Mouse (Mus musculus) monocyte, adult 5-6 weeks (primary cell): ENCODE measurements around the gene Yipf3. TPM values are rescaled to one million over a fixed set of nuclear protein-coding genes. Genes with fewer than 3 reads are reported as not detected.
A peak's percentile ranks its signal among the peaks of the same experiment; 100 is the strongest.

Experiments used
- ATAC-seq: fragments of 153-309, 156-312 bp; replicated peaks from 2 replicates; pipeline ENCODE4 v1.8.0; 2017; ENCODE audit warnings: mild to moderate bottlenecking; ENCODE audit not compliant: low TSS enrichment, insufficient number of reproducible peaks, severe bottlenecking, poor library complexity, low FRiP score
- total RNA-seq: library from RNA; stranded (forward); fragments of 200-1000, 200-491, 200-594 nt; gene quantifications from 3 replicates; pipeline ENCODE4 v1.2.3, GENCODE M21; 2017

Yipf3 gene
- total RNA-seq, 1 experiment from 2014 or later = 85.4 TPM

DNA sequence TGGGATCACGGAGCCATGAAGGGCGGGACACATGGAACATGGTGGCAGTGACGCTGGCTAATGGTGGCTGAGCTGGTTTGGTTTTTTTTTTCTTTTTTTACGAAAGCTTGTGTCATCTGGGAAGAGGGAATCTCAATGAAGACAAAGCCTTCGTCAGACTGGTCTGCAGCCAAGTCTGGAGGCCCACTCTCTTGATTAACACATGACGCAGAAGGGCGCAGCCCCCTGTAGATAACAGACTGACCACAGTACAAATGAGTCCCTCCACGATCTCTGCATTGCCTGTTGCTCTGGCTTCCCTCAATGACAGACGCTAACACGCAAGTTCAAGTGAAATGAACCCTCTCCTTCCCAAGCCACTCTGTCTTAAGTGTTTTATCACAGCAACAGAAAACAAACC is 27.6 kb downstream of the Yipf3 start:
- no peak for ATAC-seq

DNA sequence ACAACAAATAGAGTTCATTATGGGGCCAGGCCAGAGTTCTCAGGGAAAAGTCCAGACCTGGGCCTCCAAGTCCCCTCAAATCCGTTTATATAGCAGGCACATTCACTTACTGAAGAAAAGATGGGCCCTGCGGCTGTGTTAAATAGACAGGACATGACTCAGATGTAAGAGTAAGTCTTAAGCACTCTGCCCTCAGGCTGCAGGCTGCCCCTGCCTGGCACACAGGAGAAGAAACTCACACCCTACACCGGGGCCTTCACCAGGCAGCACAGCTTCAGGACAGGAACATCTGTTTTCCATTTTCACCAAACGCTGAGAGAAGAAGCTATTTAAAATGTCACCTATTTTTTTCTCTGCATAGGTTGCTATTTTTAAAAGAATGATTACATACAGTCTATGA is 29.7 kb downstream of the Yipf3 start:
- no peak for ATAC-seq

DNA sequence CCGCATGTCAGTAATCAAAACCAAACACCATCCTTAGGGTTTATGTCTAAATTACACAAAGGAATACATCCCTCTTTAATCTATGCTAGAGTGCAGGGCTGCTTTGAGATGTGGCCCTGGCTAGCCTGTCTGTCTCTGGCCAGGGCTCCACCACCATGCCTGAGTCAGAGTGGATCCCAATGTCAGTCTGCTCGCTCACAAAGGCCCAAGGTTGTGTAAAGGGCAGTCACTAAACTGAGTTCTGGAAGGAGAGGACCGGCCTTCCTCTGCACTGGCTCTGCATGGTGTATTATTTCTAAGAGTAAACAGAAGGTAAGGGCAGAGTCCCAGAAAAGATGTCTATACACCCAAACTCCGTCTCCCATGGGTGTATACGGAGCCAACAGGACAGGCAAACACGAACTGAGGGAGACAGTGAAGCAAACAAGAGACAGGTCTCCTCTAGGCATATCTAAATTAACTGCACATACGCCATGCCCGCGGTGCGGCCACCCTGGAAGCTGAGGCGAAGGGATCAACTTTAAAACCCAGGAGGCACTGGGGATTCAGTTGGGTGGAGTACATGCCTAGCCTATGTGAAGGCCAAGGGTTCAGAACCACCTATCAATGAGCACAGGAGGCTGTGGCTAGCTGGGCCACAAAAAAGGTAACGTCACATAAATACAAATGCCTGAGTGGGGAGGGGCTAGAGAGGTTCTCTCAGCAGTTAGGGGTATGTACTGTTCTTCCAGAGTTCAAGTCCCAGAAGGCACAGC is 30.3 kb downstream of the Yipf3 start:
- no peak for ATAC-seq

DNA sequence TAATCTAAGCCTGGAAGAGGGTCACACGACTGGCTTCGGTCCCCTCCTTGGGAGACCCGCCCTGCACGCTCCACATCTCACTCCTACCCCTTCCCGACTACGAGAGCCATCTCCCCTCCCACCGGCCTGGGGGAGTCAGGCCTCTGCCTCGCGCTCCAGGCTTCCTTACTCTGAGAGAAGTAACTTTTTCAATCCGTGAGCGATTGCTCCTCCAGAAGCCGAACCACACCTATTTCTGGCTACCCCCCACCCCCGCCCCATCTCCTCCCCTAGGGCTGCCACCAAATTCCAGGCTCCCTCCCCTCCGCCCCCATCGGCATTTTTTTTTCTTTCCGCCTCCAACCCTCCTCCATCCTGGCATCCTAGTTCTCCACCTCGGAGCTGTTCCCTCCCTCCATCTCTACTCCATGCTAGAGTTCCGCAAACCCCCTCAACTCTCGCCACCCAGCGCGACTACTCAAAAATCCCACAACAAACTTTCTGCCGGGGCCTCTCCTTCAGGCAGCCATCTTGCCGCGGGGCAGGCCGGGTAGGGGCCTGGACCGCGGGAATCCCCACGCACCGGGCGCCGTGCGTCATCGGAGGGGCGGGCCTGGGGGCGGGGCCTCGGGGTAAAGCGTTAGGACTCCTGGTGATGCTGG is 34.7 kb downstream of the Yipf3 start, which contains the start of gene Tjap1:
Gene Tjap1, minus strand, starts transcription at position 544 of the 641 bp plus-strand sequence.
- peak; percentile 86 for ATAC-seq

DNA sequence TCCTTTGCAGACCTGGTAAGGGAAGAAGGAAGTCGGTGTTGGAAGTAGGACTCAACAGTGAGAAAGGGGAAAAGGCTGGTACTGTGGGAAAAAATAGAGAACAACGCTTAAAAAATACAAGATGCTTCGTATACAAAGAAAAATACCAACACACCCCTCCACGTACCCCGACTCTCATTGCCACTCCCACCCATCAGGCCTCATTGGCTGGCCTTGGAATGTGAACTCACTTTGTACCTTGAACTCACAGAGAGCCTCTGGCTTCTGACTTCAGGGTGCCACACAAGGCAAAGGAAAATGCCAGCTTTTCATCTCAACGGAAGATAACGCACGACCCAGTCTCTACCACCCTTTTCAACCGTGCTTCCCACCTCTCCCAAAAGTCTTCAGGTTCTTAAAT is 35.3 kb downstream of the Yipf3 start:
- ATAC-seq = no peak

DNA sequence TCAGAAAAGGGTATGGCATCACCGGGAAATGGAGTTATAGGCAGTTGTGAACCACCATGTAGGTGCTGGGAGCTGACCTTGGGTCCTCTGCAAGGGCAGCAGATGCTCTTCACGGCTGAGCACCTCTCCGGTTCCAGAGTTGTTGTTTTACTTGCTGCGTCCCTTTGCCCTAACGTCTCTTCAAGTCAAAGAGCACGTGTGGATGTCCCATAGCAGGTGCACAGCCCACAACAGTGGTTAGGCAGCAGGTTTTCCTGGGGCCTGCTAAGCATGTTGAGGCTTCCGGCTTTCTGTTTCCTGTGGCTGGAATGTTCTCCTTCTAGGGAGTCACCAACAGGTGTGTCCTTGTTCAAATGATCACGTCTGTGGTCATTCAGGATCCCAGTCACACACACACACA is 36.0 kb downstream of the Yipf3 start:
- no peak for ATAC-seq

DNA sequence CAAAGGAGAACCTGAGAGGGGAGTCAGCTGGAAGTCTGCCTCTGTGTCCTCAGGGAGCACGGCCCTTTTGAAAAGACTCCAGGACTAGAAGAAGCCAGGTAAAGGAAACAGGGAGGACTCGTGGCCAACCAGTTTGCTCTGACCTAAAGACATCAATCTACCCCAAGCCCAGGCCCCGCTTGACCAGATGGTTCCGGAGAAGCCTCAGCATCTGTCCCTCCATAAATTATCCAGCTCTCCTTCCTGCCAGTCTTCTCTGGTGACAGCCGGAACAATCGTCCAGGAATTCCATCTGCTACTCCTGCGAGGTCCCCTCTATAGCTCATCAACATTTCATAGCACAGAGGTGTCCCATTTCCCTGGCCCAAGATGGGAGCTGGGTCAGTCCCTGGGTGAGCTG is 36.8 kb downstream of the Yipf3 start:
- no peak for ATAC-seq

DNA sequence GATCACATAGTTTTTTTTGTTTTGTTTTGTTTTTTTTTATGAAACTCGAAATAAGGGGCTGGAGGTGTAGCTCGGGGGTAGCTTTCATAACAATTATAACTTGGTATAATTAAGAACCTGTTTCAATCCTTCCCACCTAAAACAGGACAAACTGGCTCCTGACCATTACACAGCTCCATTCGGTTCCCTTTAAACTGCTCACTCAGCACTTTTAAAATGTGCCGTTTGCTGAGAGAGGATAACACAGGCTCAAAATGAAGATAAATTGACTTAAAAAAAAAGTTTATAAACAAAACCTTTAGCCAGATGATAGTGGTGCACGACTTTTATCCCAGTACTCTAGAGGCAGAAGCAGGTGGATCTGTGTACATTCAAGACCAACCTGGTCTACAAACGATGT is 37.5 kb downstream of the Yipf3 start:
- ATAC-seq = no peak

DNA sequence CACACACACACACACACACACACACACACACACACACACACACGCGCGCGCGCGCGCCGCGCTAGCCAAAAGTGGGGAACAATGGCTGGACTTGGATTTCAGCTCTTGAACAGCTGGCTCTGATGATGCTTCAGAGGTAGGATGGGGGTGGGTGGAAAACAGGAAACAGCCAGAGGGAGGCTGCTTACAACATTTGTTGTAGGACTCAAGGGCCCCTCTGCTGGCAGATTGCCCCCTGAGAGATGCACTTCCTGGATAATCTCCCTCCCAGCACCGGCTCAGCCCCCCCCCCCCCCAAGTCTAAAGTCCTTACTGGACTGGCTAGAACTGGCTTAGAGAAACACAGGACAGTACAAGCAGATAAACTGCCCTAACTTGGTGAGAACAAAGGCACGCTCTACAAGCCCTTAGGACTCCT is 39.8 kb downstream of the Yipf3 start:
- ATAC-seq = no peak

DNA sequence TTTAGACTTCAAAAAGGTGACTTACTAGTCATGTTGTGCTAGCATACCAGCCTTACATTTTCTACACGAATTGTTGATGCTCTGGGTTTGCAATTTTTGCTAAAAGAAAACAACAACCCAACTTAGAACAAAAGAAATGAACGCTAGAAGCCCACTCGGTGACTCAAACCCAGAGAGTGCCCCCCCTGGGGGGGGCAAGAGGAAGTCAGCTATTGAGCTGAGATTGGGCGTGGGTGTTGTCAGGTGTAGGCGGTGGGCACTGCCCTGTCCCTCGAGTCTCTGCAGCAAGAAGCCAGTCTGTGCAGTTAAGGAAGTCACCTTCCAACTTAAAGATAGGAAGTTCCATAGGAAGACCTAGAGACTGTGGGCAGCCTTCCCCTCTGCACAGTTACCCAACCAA is 48.7 kb downstream of the Yipf3 start:
- no peak for ATAC-seq

DNA sequence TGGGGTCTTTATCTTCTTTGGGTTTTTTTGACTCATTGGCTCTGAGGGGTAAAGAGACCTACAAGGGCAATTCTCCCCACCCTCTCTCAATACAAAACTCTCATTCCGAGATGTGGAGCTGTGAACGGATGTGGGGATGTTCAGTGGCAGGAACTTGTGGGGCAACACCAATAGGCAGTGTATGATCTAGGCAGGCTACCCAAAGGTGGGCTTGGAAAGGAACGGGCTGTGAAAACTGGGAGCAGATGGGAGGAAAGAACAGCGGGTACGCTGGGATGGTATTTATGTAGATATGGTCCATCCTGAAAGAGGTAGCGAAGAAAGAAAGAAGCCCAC is 49.1 kb downstream of the Yipf3 start:
- ATAC-seq = no peak

DNA sequence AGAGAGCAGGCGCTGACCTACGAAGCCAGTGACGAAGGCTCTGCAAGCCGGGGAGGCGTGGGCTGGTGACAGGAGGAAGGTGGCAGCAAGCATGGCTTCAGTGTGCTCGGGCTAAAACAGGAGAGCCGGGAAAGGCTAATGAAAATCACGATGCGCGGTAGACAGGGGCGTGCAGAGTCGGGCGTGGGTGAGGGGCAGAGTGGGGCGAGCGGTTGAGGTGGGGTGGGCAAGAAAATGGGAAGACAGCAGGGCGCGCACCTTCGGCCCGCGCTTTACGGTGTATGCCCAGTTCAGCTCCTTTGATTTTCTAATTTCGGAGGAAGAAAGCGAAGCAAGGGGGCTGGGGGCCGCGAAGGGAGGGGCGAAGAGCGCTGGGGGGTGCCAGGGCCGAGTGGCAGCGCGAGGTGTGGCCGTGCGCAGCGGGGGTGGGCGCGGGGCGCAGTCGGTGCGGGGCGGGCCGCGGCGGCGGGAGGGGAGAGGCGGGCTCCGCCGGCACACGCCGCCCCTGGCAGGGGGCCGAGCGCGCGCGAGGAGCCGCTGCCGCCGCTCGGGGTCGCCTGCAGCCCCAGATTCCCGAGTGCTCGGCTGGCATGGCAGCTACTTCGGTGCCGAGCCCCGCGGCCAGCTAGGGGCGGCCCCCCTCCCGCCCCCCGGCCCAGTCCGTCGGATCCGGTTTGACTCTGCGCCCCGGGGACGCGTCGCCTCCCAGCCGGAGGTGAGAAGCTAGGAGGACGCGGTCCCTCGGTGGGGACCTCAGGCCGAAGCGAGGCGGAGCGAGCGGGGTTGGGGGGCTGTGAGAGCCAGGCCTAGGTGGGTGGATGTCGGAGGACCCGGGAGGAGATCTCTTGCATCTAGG is 49.7 kb downstream of the Yipf3 start, which contains the start of gene Dlk2:
Gene Dlk2, plus strand, starts transcription at position 58 of the 856 bp plus-strand sequence.
- ATAC-seq = no peak

DNA sequence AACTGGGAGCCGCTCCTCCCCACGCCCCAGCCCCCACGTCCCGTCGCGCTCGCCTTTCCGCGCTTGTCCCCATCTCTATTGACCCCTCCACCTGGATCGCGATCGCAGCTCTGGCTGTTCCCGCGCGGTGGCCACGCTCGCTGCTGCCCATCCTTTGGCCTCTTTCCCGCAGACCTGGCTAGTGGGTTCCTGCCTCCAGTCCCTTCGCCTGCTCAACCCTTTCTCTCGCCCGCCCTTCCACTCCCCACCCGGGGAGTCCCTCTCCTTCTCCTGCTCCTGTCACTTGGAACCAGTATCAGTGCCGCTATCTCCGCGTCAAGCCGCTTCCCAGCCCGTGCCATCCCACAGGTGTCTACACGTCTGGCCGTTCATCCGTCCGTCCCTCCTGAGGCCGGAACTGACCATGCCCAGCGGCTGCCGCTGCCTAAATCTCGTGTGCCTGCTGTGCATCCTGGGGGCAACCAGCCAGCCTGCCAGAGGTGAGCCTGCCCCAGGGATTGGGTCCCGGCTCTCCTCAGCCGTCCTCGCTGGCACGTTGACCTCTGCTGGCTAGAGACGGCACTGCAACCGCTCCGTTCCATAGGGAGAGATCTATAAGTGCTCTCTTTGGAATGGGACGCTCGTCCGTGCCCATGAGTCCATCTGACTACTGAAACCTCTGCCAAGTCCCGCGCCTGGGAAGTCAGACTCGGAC is 50.5 kb downstream of the Yipf3 start:
- peak; percentile 71 for ATAC-seq

DNA sequence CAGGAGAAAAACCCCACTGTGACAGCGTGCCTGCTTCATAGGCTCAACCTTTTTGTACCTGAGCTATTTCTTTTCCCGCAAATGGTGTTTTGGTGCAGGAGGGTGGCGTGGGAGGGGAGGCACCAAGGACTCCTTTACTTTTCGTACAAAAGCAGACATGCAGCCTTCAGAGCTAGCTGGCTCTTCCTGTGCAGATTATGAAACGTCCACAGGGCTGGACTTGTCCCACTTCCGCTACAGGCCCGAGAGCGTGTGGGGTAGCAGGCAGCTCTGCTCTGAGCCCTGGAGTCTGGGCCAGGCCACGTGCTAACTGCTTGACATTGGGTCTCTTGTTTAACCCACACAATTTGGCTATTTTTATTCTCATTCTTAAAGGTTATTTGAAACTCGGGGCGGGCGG is 54.0 kb downstream of the Yipf3 start:
- no peak for ATAC-seq

Other genes starting within 250 kb of the Yipf3 start
- 16.5 to 56.6 TPM (median 24.3 TPM) in 3 replicates for gene Vegfa, start 215.7 kb upstream of the Yipf3 start, total RNA-seq
- gene Mrps18a, start 137.1 kb upstream of the Yipf3 start, total RNA-seq = 32.5 to 38.0 TPM (median 35.9 TPM) in 3 replicates
- 1.5 TPM in 1 of 3 replicates, not detected in the others for gene Rsph9, start 103.9 kb upstream of the Yipf3 start, total RNA-seq
- gene Mad2l1bp, start 94.5 kb upstream of the Yipf3 start, total RNA-seq = 4.2 to 10.8 TPM (median 6.1 TPM) in 3 replicates
- 84.1 to 127 TPM (median 93.1 TPM) in 3 replicates for gene Gtpbp2, start 87.0 kb upstream of the Yipf3 start, total RNA-seq
- 7.5 to 15.6 TPM (median 7.7 TPM) in 3 replicates for gene Polh, start 45.4 kb upstream of the Yipf3 start, total RNA-seq
- gene Xpo5, start 45.3 kb upstream of the Yipf3 start, total RNA-seq = 20.3 to 29.2 TPM (median 21.2 TPM) in 3 replicates
- 37.2 to 47.6 TPM (median 42.7 TPM) in 3 replicates for gene Polr1c, start within 50 bp of the Yipf3 start, total RNA-seq
- gene Lrrc73, start 5.5 kb downstream of the Yipf3 start, total RNA-seq = 0.58 TPM in 1 of 3 replicates, not detected in the others
- gene Tjap1, start 34.9 kb downstream of the Yipf3 start, total RNA-seq = 14.6 to 18.0 TPM (median 18.0 TPM) in 3 replicates
- gene Dlk2, start 49.3 kb downstream of the Yipf3 start, total RNA-seq = not detected in 3 replicates
- gene Abcc10, start 80.3 kb downstream of the Yipf3 start, total RNA-seq = 2.8 to 3.4 TPM (median 3.0 TPM) in 3 replicates
- 23.5 to 54.0 TPM (median 33.9 TPM) in 3 replicates for gene Zfp318, start 135.7 kb downstream of the Yipf3 start, total RNA-seq
- gene Crip3, start 180.8 kb downstream of the Yipf3 start, total RNA-seq = not detected in 3 replicates
- gene Slc22a7, start 190.4 kb downstream of the Yipf3 start, total RNA-seq = not detected in 3 replicates
- under 0.01 to 0.58 TPM (median 0.48 TPM) in 3 replicates for gene Ttbk1, start 239.6 kb downstream of the Yipf3 start, total RNA-seq
- not detected in 3 replicates for gene Dnph1, start 248.6 kb downstream of the Yipf3 start, total RNA-seq